Mouse (Mus musculus): ENCODE measurements around the gene Pam. TPM values are rescaled to one million over a fixed set of nuclear protein-coding genes. Genes with fewer than 3 reads are reported as not detected.

The Pam gene
- total and polyA plus RNA-seq, 3 experiments = not detected

DNA sequence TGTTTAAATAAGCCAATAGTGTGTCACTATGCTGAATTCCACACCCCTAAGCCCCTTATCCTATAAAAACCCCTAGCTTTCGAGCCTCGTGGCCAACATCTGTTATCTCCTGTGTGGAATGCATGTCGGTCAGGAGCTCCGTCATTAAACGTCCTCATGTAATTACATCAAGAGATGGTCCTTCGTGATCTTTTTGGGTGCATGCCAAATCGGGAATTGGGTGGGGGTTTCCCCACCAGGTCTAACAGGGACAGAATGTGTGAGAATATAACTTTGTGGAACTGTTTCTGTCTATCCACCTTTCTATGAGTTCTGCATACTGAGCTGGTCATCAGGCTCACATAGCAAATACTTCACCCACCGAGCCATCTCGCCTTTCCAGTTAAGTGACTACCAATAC, 299.5 kb downstream of the Pam start:
- no peak for DNase-seq (ENCODE audit: low read depth, low spot score)
- peaks cover 2 to 3% of the 10 kb centered on the region in 2 experiments; a peak in 3 of 4 replicates for H3K36me3 ChIP-seq (ENCODE audit: control insufficient read depth in 1 of 2, insufficient read depth in 2 of 2, low read length in 2 of 2)
- H3K27me3 ChIP-seq (ENCODE audit: control insufficient read depth in 1 of 2, insufficient read depth in 2 of 2, low read length in 2 of 2) = no peaks in the 10 kb centered on the region
- H3K27ac ChIP-seq (ENCODE audit: control insufficient read depth, low read depth, low read length) = no peak overlapping the region
- no peaks in the 10 kb centered on the region for H3K4me1 ChIP-seq (ENCODE audit: control insufficient read depth in 1 of 2, insufficient read depth in 2 of 2, low read length in 2 of 2)
- no peak overlapping the region for H3K9ac ChIP-seq (ENCODE audit: control insufficient read depth, low read depth, low read length, poor library complexity, severe bottlenecking)
- H3K4me3 ChIP-seq (ENCODE audit: control insufficient read depth in 1 of 2, insufficient read depth in 1 of 2, low read depth in 2 of 2, low read length in 2 of 2) = no peak overlapping the region
- H3K9me3 ChIP-seq (replicated peaks; ENCODE audit: insufficient read depth, low read length) = no peaks in the 10 kb centered on the region
- H3K79me2 ChIP-seq (ENCODE audit: control insufficient read depth, insufficient read depth, low read length, poor library complexity) = no peaks in the 10 kb centered on the region
- no peak for TF ChIP-seq GATA1 (IDR thresholded peaks at IDR 0.05; ENCODE audit: low read depth, low read length)
- TF ChIP-seq NRF1 (IDR thresholded peaks at IDR 0.05; ENCODE audit: insufficient read depth, low read depth, low read length, poor library complexity, severe bottlenecking) = no peak
- TF ChIP-seq BHLHE40 (IDR thresholded peaks at IDR 0.05; ENCODE audit: borderline replicate concordance, low read depth, low read length) = no peak
- no peak for TF ChIP-seq TCF12 (IDR thresholded peaks at IDR 0.05; ENCODE audit: low read depth, low read length)
- TF ChIP-seq MXI1 (IDR thresholded peaks at IDR 0.05; ENCODE audit: low read depth, low read length) = no peak
- no peak for TF ChIP-seq E2F4 (IDR thresholded peaks at IDR 0.05; ENCODE audit: borderline replicate concordance, low read depth, low read length)
- TF ChIP-seq TBP (IDR thresholded peaks at IDR 0.05; ENCODE audit: low read depth, low read length) = no peak
- TF ChIP-seq RAD21 (IDR thresholded peaks at IDR 0.05; ENCODE audit: low read depth, low read length) = no peak
- no peak for TF ChIP-seq USF1 (IDR thresholded peaks at IDR 0.05; ENCODE audit: low read depth, low read length)
- no peak for TF ChIP-seq JUND (IDR thresholded peaks at IDR 0.05; ENCODE audit: low read depth, low read length)
- no peak for TF ChIP-seq ELF1 (IDR thresholded peaks at IDR 0.05; ENCODE audit: low read depth, low read length)
- TF ChIP-seq POLR2AphosphoS2 (IDR thresholded peaks at IDR 0.05; ENCODE audit: low read length) = no peak
- TF ChIP-seq TAL1 (IDR thresholded peaks at IDR 0.05; ENCODE audit: low read length) = no peak

DNA sequence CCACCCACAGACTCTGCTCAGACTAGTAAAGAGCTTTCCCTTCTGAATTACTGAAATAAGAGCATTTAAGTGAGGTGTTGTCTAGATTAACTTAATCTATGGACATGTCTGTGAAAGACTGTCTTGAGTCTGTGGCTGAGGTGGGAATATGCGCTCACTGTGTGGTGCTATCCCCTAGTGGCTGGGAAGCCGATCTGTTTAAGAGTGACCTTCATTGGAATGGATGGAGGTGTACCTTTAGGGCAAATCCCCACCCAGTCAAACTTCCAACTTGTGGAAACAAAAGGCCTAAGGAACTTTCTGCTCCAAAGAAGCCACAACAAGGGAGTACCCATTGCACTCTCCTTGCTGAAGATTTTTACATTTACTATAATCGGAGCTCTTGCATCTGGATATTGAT, 301.3 kb downstream of the Pam start:
- TF ChIP-seq TBP (IDR thresholded peaks at IDR 0.05; ENCODE audit: low read depth, low read length) (no peak), CTCF (IDR thresholded peaks at IDR 0.05 in 2 of 3, conservative IDR thresholded peaks at IDR 0.05 in 1 of 3; ENCODE audit: control insufficient read depth in 1 of 3, insufficient read depth in 1 of 3, low read depth in 2 of 3, low read length in 3 of 3, poor library complexity in 1 of 3, severe bottlenecking in 1 of 3) (0 out of 6 replicates have a peak, but pooled peaks of 1 of the 3 experiments have one; percentile 10), ZNF384 (IDR thresholded peaks at IDR 0.05; ENCODE audit: low read depth, low read length) (no peak), CHD1 (IDR thresholded peaks at IDR 0.05; ENCODE audit: low read depth, low read length) (no peak), BHLHE40 (IDR thresholded peaks at IDR 0.05; ENCODE audit: borderline replicate concordance, low read depth, low read length) (no peak), USF2 (IDR thresholded peaks at IDR 0.05; ENCODE audit: borderline replicate concordance in 1 of 2, insufficient read depth in 1 of 2, low read depth in 1 of 2, low read length in 2 of 2) (no peak)
- Histone ChIP-seq H3K27me3 (ENCODE audit: control insufficient read depth in 1 of 2, insufficient read depth in 2 of 2, low read length in 2 of 2) (no peaks in the 10 kb centered on the region), H3K36me3 (ENCODE audit: control insufficient read depth in 1 of 2, insufficient read depth in 2 of 2, low read length in 2 of 2) (peaks cover 2 to 3% of the 10 kb centered on the region in 2 experiments; a peak in 3 of 4 replicates), H3K9ac (ENCODE audit: control insufficient read depth, low read depth, low read length, poor library complexity, severe bottlenecking) (no peak overlapping the region), H3K27ac (ENCODE audit: control insufficient read depth, low read depth, low read length) (no peak overlapping the region), H3K9me3 (replicated peaks; ENCODE audit: insufficient read depth, low read length) (no peaks in the 10 kb centered on the region), H3K4me1 (ENCODE audit: control insufficient read depth in 1 of 2, insufficient read depth in 2 of 2, low read length in 2 of 2) (no peaks in the 10 kb centered on the region), H3K4me3 (ENCODE audit: control insufficient read depth in 1 of 2, insufficient read depth in 1 of 2, low read depth in 2 of 2, low read length in 2 of 2) (no peak overlapping the region), H3K79me2 (ENCODE audit: control insufficient read depth, insufficient read depth, low read length, poor library complexity) (no peaks in the 10 kb centered on the region)
- DNase-seq (ENCODE audit: low read depth, low spot score) = no peak
